Mouse (Mus musculus): Measurements from ENCODE around the gene Setd3. TPM values are rescaled to one million over a fixed set of nuclear protein-coding genes. Genes with fewer than 3 reads are reported as not detected.

Setd3 gene
- polyA plus RNA-seq, 1 experiment = 51.0 TPM

DNA sequence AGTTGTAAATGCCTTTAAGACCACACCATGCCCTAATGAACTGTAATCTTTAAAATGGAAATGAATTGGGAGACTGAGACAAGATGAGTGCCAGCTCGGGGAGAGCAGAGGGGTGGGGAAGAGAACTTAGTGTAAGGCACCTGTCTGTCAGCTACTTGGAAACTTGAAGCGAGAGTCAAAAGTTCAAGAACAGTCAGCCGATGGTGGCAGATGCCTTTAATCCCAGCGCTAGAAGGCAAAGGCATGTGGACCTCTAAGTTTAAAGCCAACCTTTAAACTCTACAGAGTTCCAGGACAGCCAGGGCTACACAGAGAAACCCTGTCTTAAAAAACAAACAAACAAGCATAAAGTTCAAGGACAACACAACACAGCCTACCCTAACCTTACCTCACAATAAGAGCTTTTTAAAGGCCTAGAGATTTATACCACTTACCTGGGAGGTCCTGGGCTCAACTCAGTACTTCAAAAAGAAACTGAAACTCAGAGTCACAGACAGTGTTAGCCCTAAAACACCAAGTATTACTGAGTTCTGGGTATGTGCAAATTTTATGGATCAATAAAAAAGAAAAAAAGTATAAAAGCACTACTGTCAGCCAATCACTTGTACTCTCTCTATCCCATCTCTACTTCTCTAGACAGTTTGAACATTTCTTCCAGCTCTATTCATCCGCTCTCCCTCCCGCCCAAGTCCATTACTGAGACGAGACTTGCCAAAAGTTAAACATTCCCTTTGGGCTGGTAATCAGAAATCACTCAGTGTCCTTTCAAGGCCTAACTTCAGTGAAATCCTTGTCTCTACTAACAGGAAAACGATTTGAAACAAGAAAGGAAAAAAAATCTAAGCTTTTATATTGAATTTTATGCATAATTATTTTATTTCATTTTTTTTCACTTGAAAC, 4.3 kb downstream of the Setd3 start:
- 85% methylated on average over 8 of the region's 8 CpGs for WGBS
- Histone ChIP-seq H3K27ac (ENCODE audit: control insufficient read depth, insufficient read depth, low read depth, low read length, poor library complexity) (no peak overlapping the region), H3K4me3 (replicated peaks; ENCODE audit: control insufficient read depth, low read depth, low read length) (no peak overlapping the region), H3K4me1 (ENCODE audit: control insufficient read depth, insufficient read depth, low read length) (peaks cover 4% of the 10 kb centered on the region)
- TF ChIP-seq CTCF (IDR thresholded peaks at IDR 0.05; ENCODE audit: control insufficient read depth, insufficient read depth, low read length) = no peak
- TF ChIP-seq POLR2A (IDR thresholded peaks at IDR 0.05; ENCODE audit: borderline replicate concordance, control insufficient read depth, low read depth, low read length) = no peak

DNA sequence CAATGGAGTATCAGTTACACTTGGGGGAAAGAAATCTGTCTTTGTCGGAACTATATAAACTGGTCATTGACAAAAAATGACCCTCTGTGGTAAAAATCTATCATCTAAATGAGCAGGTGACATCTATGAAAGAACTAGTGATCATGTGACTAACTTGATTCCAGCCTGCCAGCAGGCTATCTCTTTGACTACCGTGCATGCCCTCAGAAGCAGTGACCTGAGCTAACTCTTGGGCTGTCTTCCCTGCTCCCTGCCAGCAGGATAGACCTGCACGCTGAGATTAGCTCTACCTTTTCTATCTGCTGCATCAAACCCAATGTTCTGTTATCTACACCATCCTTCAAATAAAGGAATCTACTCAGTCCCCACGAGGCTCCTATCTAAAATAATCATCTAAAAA, 6.5 kb downstream of the Setd3 start:
- TF ChIP-seq CTCF (IDR thresholded peaks at IDR 0.05; ENCODE audit: control insufficient read depth, insufficient read depth, low read length) = no peak
- no peak for TF ChIP-seq POLR2A (IDR thresholded peaks at IDR 0.05; ENCODE audit: borderline replicate concordance, control insufficient read depth, low read depth, low read length)
- H3K27ac ChIP-seq (ENCODE audit: control insufficient read depth, insufficient read depth, low read depth, low read length, poor library complexity) = no peak overlapping the region
- no peak overlapping the region for H3K4me3 ChIP-seq (replicated peaks; ENCODE audit: control insufficient read depth, low read depth, low read length)
- peaks cover 6% of the 10 kb centered on the region for H3K4me1 ChIP-seq (ENCODE audit: control insufficient read depth, insufficient read depth, low read length)
- WGBS = 70% methylated on average over 4 of the region's 4 CpGs

- peaks cover 6% of the 10 kb centered on the region for H3K4me1 ChIP-seq (ENCODE audit: control insufficient read depth, insufficient read depth, low read length)
Measured at GRCm38 (mm10) chr12:108171336-108171735, 7.8 kb downstream of the Setd3 start.

DNA sequence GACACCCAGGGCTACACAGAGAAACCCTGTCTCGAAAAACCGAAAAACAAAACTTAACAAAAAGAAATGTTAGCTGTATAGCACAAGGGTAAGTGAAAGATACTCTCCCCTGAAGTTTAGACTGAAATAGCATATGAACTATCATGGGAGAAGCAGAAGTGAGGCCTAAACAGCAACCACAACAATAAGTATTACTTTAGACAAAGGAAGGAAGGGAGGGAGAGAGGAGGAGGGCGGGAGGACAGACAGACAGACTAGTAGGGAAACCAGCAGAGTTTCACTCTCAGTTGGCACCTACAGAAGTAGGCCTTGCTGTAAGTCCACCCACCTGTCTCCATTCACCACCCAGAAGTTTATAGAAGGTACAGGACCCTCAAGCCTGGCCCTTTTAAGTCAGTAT, 8.6 kb downstream of the Setd3 start:
- no peak overlapping the region for H3K4me3 ChIP-seq (replicated peaks; ENCODE audit: control insufficient read depth, low read depth, low read length)
- WGBS = 29% methylated on average over 3 of the region's 3 CpGs
- no peak for TF ChIP-seq CTCF (IDR thresholded peaks at IDR 0.05; ENCODE audit: control insufficient read depth, insufficient read depth, low read length)
- TF ChIP-seq POLR2A (IDR thresholded peaks at IDR 0.05; ENCODE audit: borderline replicate concordance, control insufficient read depth, low read depth, low read length) = no peak
- peaks cover 6% of the 10 kb centered on the region for H3K4me1 ChIP-seq (ENCODE audit: control insufficient read depth, insufficient read depth, low read length)
- peak overlapping the region; percentile 36; the same call in 1 of the 2 replicates for H3K27ac ChIP-seq (ENCODE audit: control insufficient read depth, insufficient read depth, low read depth, low read length, poor library complexity)

More at GRCm38 (mm10) chr12:108171336-108171735, 7.8 kb downstream of the Setd3 start:
- H3K27ac ChIP-seq (ENCODE audit: control insufficient read depth, insufficient read depth, low read depth, low read length, poor library complexity) = no peak overlapping the region
- TF ChIP-seq CTCF (IDR thresholded peaks at IDR 0.05; ENCODE audit: control insufficient read depth, insufficient read depth, low read length) (no peak), POLR2A (IDR thresholded peaks at IDR 0.05; ENCODE audit: borderline replicate concordance, control insufficient read depth, low read depth, low read length) (no peak)
- H3K4me3 ChIP-seq (replicated peaks; ENCODE audit: control insufficient read depth, low read depth, low read length) = no peak overlapping the region

DNA sequence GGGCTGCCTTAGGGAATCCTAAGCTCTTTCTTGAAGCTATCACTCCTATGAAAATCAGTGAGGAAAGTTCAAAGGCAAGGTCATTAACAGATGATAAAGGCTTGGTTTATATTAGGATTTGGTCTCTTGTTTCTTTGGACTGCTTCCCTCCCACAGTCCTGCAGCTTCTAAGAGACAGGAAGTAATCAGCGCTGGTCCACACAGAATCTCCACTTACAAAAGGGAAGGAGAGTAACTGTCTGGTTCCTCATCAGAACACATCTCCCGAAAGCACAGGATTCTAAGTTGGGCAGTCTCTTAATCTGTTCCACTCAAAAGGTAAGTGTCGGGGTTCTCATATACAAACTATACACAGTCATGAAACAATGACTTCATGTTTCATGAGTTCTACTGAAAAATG, 10.2 kb downstream of the Setd3 start:
- Histone ChIP-seq H3K27ac (ENCODE audit: control insufficient read depth, insufficient read depth, low read depth, low read length, poor library complexity) (no peak overlapping the region), H3K4me1 (ENCODE audit: control insufficient read depth, insufficient read depth, low read length) (peaks cover 6% of the 10 kb centered on the region), H3K4me3 (replicated peaks; ENCODE audit: control insufficient read depth, low read depth, low read length) (no peak overlapping the region)
- WGBS = 30% methylated on average over 3 of the region's 3 CpGs
- no peak for TF ChIP-seq CTCF (IDR thresholded peaks at IDR 0.05; ENCODE audit: control insufficient read depth, insufficient read depth, low read length)
- TF ChIP-seq POLR2A (IDR thresholded peaks at IDR 0.05; ENCODE audit: borderline replicate concordance, control insufficient read depth, low read depth, low read length) = no peak

DNA sequence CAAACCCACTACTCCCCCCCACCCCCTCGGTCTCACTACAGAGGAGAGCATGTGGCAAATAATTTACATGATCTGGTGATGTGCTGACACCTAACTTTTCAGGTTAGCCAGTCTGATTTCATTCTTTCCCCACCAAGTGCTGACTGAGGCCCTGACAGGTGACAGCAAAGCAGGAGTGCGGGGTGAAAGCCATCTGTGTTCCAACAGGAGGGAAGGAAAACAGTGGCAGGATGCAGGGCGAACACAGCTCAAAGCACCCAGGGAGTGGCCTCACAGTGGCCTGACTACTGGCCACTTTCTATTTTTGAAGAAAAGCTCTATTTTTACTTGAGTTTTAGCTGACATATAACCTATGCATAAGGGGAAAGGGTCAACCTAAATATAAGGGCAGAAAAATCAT, 15.4 kb downstream of the Setd3 start:
- WGBS = 91% methylated on average over 3 of the region's 3 CpGs
- Histone ChIP-seq H3K4me1 (ENCODE audit: control insufficient read depth, insufficient read depth, low read length) (no peaks in the 10 kb centered on the region; the same call in 1 of the 2 replicates), H3K27ac (ENCODE audit: control insufficient read depth, insufficient read depth, low read depth, low read length, poor library complexity) (no peak overlapping the region), H3K4me3 (replicated peaks; ENCODE audit: control insufficient read depth, low read depth, low read length) (no peak overlapping the region)
- no peak for TF ChIP-seq POLR2A (IDR thresholded peaks at IDR 0.05; ENCODE audit: borderline replicate concordance, control insufficient read depth, low read depth, low read length)
- TF ChIP-seq CTCF (IDR thresholded peaks at IDR 0.05; ENCODE audit: control insufficient read depth, insufficient read depth, low read length) = no peak

GRCm38 (mm10) chr12:108162036-108162435, 17.1 kb downstream of the Setd3 start:
- H3K4me1 ChIP-seq (ENCODE audit: control insufficient read depth, insufficient read depth, low read length) = no peaks in the 10 kb centered on the region; the same call in 1 of the 2 replicates
- TF ChIP-seq CTCF (IDR thresholded peaks at IDR 0.05; ENCODE audit: control insufficient read depth, insufficient read depth, low read length) (0 out of 2 replicates have a peak, but pooled peaks have one; percentile 2), POLR2A (IDR thresholded peaks at IDR 0.05; ENCODE audit: borderline replicate concordance, control insufficient read depth, low read depth, low read length) (no peak)
- H3K4me3 ChIP-seq (replicated peaks; ENCODE audit: control insufficient read depth, low read depth, low read length) = no peak overlapping the region
- no peak overlapping the region for H3K27ac ChIP-seq (ENCODE audit: control insufficient read depth, insufficient read depth, low read depth, low read length, poor library complexity)
- 100% methylated on average over 1 of the region's 1 CpGs for WGBS

DNA sequence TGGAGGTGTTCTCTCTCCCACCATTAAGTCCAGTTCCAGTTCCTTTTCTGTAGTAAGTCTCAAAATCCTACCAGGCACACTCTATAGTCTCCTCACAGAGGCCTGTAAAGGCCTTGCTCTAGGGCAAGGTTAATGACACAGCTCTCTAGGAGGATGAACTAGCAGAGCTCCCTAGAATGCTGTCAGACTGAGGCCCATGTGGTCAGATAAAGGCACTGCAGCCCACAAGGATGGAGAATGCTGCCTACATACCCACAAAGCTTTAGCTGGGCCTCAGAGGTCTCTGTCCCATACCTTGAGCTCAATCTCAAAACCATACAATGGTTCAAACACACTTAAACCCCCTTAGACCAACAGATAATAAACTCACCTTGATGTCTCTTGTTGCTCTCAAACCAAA, 19.3 kb downstream of the Setd3 start:
- no peak overlapping the region for H3K27ac ChIP-seq (ENCODE audit: control insufficient read depth, insufficient read depth, low read depth, low read length, poor library complexity)
- no peaks in the 10 kb centered on the region for H3K4me1 ChIP-seq (ENCODE audit: control insufficient read depth, insufficient read depth, low read length)
- H3K4me3 ChIP-seq (replicated peaks; ENCODE audit: control insufficient read depth, low read depth, low read length) = no peak overlapping the region
- TF ChIP-seq CTCF (IDR thresholded peaks at IDR 0.05; ENCODE audit: control insufficient read depth, insufficient read depth, low read length) = no peak
- no peak for TF ChIP-seq POLR2A (IDR thresholded peaks at IDR 0.05; ENCODE audit: borderline replicate concordance, control insufficient read depth, low read depth, low read length)

Data from bone marrow, adult 2 months (tissue).